Comparison of ENCODE assay signal across 19 mouse cellular contexts in the genomic region with DNA sequence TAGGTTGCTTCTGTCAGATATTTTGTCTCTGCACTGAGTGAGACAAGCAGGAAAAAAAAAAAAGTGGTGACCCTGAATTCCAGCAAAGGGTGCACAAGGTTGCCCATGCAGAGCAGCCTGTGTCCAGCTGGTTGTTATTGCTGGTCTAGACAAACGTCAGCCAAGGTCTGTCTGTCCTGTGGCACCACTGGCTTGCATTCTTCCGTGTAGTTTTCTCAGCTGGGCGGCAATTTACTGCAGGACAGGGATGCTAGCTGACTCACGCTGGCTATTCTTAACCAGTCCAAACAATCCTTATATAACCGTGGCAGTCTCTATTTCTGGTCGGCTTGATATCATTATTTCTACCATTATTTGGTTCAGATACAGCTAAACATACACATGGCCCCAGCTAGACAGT. TPM values are rescaled to one million over a fixed set of nuclear protein-coding genes. Genes with fewer than 3 reads are reported as not detected.
A peak's percentile ranks its signal among the peaks of the same experiment; 100 is the strongest.
DNase-seq lines count a peak whose midpoint lies in the region; ATAC-seq and TF ChIP-seq lines count a peak whose summit lies in the region.
"Had no signal": no experiment of that assay in that cellular context is flagged by ENCODE, and none has a peak within 500 bp of the region (broad histone marks: within the 10 kb centered on the region; RNA-seq: fewer than 3 reads in every experiment).

No protein-coding gene starts in this region.

- peak; percentile 53 for DNase-seq in gastrocnemius, adult 2 months
- DNase-seq in gastrocnemius, postnatal 25 days, result no peak
- DNase-seq in midbrain, embryonic 11.5 days (ENCODE audit: low spot score, missing footprints), result peak; percentile 66
- no peak for DNase-seq in midbrain, embryonic 14.5 days
- DNase-seq in adrenal gland, postnatal 36 days, result peak; percentile 56 to 62
- no peak for DNase-seq in urinary bladder, adult 18-20 months (ENCODE audit: low spot score in 2 of 2)
- DNase-seq: cerebellum, adult 11 months; cerebellum, postnatal 14 days; embryo, embryonic 11 days; heart, postnatal 14 days; kidney, adult 9 months had no signal

- H3K9me3 ChIP-seq in midbrain, embryonic 11.5 days (ENCODE audit: control insufficient read depth, low read length), result no peaks in the 10 kb centered on the region
- H3K9me3 ChIP-seq in midbrain, embryonic 14.5 days (ENCODE audit: control insufficient read depth, low read length), result no peaks in the 10 kb centered on the region
- no peaks in the 10 kb centered on the region for H3K9me3 ChIP-seq in liver, embryonic 12.5 days (replicated peaks)
- H3K9me3 ChIP-seq: forebrain, embryonic 13.5 days; heart, embryonic 12.5 days; hindbrain, embryonic 15.5 days; intestine, embryonic 15.5 days; limb, embryonic 15.5 days; midbrain, embryonic 15.5 days; neural tube, embryonic 15.5 days had no signal

- intact Hi-C loops in gastrocnemius, adult 2 months (cut with DNase I), result no loop called here

- no peak for TF ChIP-seq CTCF in gastrocnemius, adult 2 months (IDR thresholded peaks at IDR 0.05)

- no peak overlapping the region for H3K9ac ChIP-seq in midbrain, embryonic 11.5 days (ENCODE audit: low read length)
- H3K9ac ChIP-seq in midbrain, embryonic 14.5 days (replicated peaks; ENCODE audit: low read length), result no peak overlapping the region
- H3K9ac ChIP-seq in liver, embryonic 12.5 days, result no peak overlapping the region
- H3K9ac ChIP-seq: forebrain, embryonic 13.5 days; heart, embryonic 12.5 days; hindbrain, embryonic 15.5 days; intestine, embryonic 15.5 days; limb, embryonic 15.5 days; midbrain, embryonic 15.5 days; neural tube, embryonic 15.5 days had no signal

- H3K27ac ChIP-seq in gastrocnemius, adult 2 months, result peak overlapping the region; percentile 83
- H3K27ac ChIP-seq in midbrain, embryonic 11.5 days (ENCODE audit: low read depth, low read length), result no peak overlapping the region
- H3K27ac ChIP-seq in midbrain, embryonic 14.5 days (replicated peaks; ENCODE audit: low read depth, low read length), result no peak overlapping the region
- H3K27ac ChIP-seq in liver, embryonic 12.5 days, result no peak overlapping the region
- H3K27ac ChIP-seq: forebrain, embryonic 13.5 days; hindbrain, embryonic 15.5 days; intestine, embryonic 15.5 days; limb, embryonic 15.5 days; midbrain, embryonic 15.5 days had no signal

- no peaks in the 10 kb centered on the region for H3K36me3 ChIP-seq in midbrain, embryonic 11.5 days (ENCODE audit: control insufficient read depth, insufficient read depth, low read length)
- no peaks in the 10 kb centered on the region for H3K36me3 ChIP-seq in midbrain, embryonic 14.5 days (ENCODE audit: control insufficient read depth, insufficient read depth, low read length)
- no peaks in the 10 kb centered on the region for H3K36me3 ChIP-seq in liver, embryonic 12.5 days
- H3K36me3 ChIP-seq: heart, embryonic 12.5 days; hindbrain, embryonic 15.5 days; intestine, embryonic 15.5 days; limb, embryonic 15.5 days; midbrain, embryonic 15.5 days; neural tube, embryonic 15.5 days had no signal

- H3K4me2 ChIP-seq in midbrain, embryonic 11.5 days, result no peak overlapping the region
- H3K4me2 ChIP-seq in midbrain, embryonic 14.5 days (ENCODE audit: low read length), result no peak overlapping the region
- H3K4me2 ChIP-seq in liver, embryonic 12.5 days, result no peak overlapping the region
- H3K4me2 ChIP-seq: forebrain, embryonic 13.5 days; heart, embryonic 12.5 days; hindbrain, embryonic 15.5 days; intestine, embryonic 15.5 days; limb, embryonic 15.5 days; midbrain, embryonic 15.5 days; neural tube, embryonic 15.5 days had no signal

- H3K4me3 ChIP-seq in gastrocnemius, adult 2 months, result peak overlapping the region; percentile 24; the same call in 1 of the 2 replicates
- H3K4me3 ChIP-seq in midbrain, embryonic 11.5 days (ENCODE audit: low read depth, low read length), result no peak overlapping the region
- no peak overlapping the region for H3K4me3 ChIP-seq in midbrain, embryonic 14.5 days (replicated peaks; ENCODE audit: low read depth, low read length)
- H3K4me3 ChIP-seq in liver, embryonic 12.5 days, result no peak overlapping the region
- H3K4me3 ChIP-seq: forebrain, embryonic 13.5 days; heart, embryonic 12.5 days; hindbrain, embryonic 15.5 days; intestine, embryonic 15.5 days; limb, embryonic 15.5 days; midbrain, embryonic 15.5 days; neural tube, embryonic 15.5 days had no signal

- WGBS in midbrain, embryonic 11.5 days, result 79% methylated on average over 6 of the region's 6 CpGs
- 83% methylated on average over 6 of the region's 6 CpGs for WGBS in midbrain, embryonic 14.5 days
- 61% methylated on average over 6 of the region's 6 CpGs for WGBS in liver, embryonic 12.5 days (ENCODE audit: insufficient replicate concordance)

- peaks cover 9% of the 10 kb centered on the region for H3K4me1 ChIP-seq in midbrain, embryonic 11.5 days (ENCODE audit: control insufficient read depth, insufficient read depth, low read length)
- peaks cover 11% of the 10 kb centered on the region; the same call in 1 of the 2 replicates for H3K4me1 ChIP-seq in midbrain, embryonic 14.5 days (ENCODE audit: control insufficient read depth, insufficient read depth, low read length)
- H3K4me1 ChIP-seq in liver, embryonic 12.5 days, result no peaks in the 10 kb centered on the region
- H3K4me1 ChIP-seq: midbrain, embryonic 15.5 days had no signal

- no peaks in the 10 kb centered on the region for H3K27me3 ChIP-seq in midbrain, embryonic 11.5 days (ENCODE audit: control insufficient read depth, insufficient read depth, low read length)
- no peaks in the 10 kb centered on the region for H3K27me3 ChIP-seq in midbrain, embryonic 14.5 days (ENCODE audit: control insufficient read depth, insufficient read depth, low read length)
- H3K27me3 ChIP-seq in liver, embryonic 12.5 days (replicated peaks), result peaks cover 6% of the 10 kb centered on the region; the same call in 1 of the 2 replicates
- H3K27me3 ChIP-seq: forebrain, embryonic 13.5 days; heart, embryonic 12.5 days; hindbrain, embryonic 15.5 days; intestine, embryonic 15.5 days; limb, embryonic 15.5 days; midbrain, embryonic 15.5 days; neural tube, embryonic 15.5 days had no signal

- ATAC-seq in midbrain, embryonic 11.5 days (ENCODE audit: low FRiP score), result no peak
- no peak for ATAC-seq in midbrain, embryonic 14.5 days (ENCODE audit: low FRiP score, low TSS enrichment)
- no peak for ATAC-seq in liver, embryonic 12.5 days
- ATAC-seq: forebrain, embryonic 13.5 days; intestine, embryonic 15.5 days; midbrain, embryonic 15.5 days had no signal

RNA-seq across cellular contexts. Expression of a gene that starts 18.1 kb away (rescaled TPM):
- under 1 TPM; 0.23 to 0.64 TPM for total RNA-seq in gastrocnemius, adult 2 months (2021)
- total RNA-seq in gastrocnemius, postnatal 25 days (2021), result under 1 TPM; 0.26 to 0.51 TPM
- polyA plus RNA-seq in midbrain, embryonic 11.5 days (2014; fragmentation: Nextera tagmentation; extraction: Ambion mirVana), result 0.97 and 1.2 TPM in 2 replicates
- polyA plus RNA-seq in midbrain, embryonic 14.5 days (2014; fragmentation: Nextera tagmentation; extraction: Ambion mirVana), result 0.86 and 0.94 TPM in 2 replicates
- 1 to 10 TPM in 1 of 2 experiments, under 1 TPM in 1; 0.76 to 1.4 TPM for total RNA-seq in adrenal gland, postnatal 36 days (2021)
- 0.22 and 0.31 TPM in 2 replicates for polyA plus RNA-seq in liver, embryonic 12.5 days (2016; fragmentation: Nextera tagmentation; extraction: Ambion mirVana)

Comparison
In these comparisons a context has a peak if more than half of its experiments do, and no peak if none do; other contexts are left out.
1. DNase-seq: peak in gastrocnemius, adult 2 months (single experiment), midbrain, embryonic 11.5 days (single experiment) and adrenal gland, postnatal 36 days (2 of 2); none in gastrocnemius, postnatal 25 days (single experiment), midbrain, embryonic 14.5 days (single experiment) and urinary bladder, adult 18-20 months (0 of 2).